Comparison of ENCODE assay signal across 8 mouse cellular contexts in genomic region chr5:115529742-115530446, GRCm38 (mm10). TPM values are rescaled to one million over a fixed set of nuclear protein-coding genes. Genes with fewer than 3 reads are reported as not detected.
DNase-seq lines count a peak whose midpoint lies in the region; ATAC-seq and TF ChIP-seq lines count a peak whose summit lies in the region.

No protein-coding gene starts in this region.

- ATAC-seq in neural tube, embryonic 11.5 days (ENCODE audit: insufficient read depth, low FRiP score, low TSS enrichment): no peak
- ATAC-seq in forebrain, postnatal 0 days: no peak
- ATAC-seq in limb, embryonic 13.5 days (ENCODE audit: low FRiP score, low read depth): no peak

- H3K9ac ChIP-seq in neural tube, embryonic 11.5 days (ENCODE audit: low read length): no peak overlapping the region; the same call in 1 of the 2 replicates
- no peak overlapping the region for H3K9ac ChIP-seq in forebrain, postnatal 0 days
- 0 out of 2 replicates have a peak overlapping the region, but pooled peaks have one; percentile 43 for H3K9ac ChIP-seq in limb, embryonic 13.5 days

- WGBS in neural tube, embryonic 11.5 days: 67% methylated on average over 7 of the region's 7 CpGs
- WGBS in forebrain, postnatal 0 days: 61% methylated on average over 7 of the region's 7 CpGs
- WGBS in limb, embryonic 13.5 days: 51% methylated on average over 7 of the region's 7 CpGs
- 79% methylated on average over 7 of the region's 7 CpGs for WGBS in small intestine, adult 2 months

- H3K9me3 ChIP-seq in neural tube, embryonic 11.5 days (ENCODE audit: control insufficient read depth, low read length): no peaks in the 10 kb centered on the region
- no peaks in the 10 kb centered on the region for H3K9me3 ChIP-seq in forebrain, postnatal 0 days (ENCODE audit: low read length)
- no peaks in the 10 kb centered on the region for H3K9me3 ChIP-seq in limb, embryonic 13.5 days

- H3K36me3 ChIP-seq in neural tube, embryonic 11.5 days (ENCODE audit: control insufficient read depth, insufficient read depth, low read length): no peaks in the 10 kb centered on the region
- H3K36me3 ChIP-seq in forebrain, postnatal 0 days (ENCODE audit: insufficient read depth): no peaks in the 10 kb centered on the region
- H3K36me3 ChIP-seq in limb, embryonic 13.5 days: 0 out of 2 replicates have a peak, but pooled peaks cover 4% of the 10 kb centered on the region
- no peaks in the 10 kb centered on the region for H3K36me3 ChIP-seq in small intestine, adult 2 months (ENCODE audit: control insufficient read depth, insufficient read depth, low read length)

- TF ChIP-seq CTCF in forebrain, postnatal 0 days (IDR thresholded peaks at IDR 0.05; ENCODE audit: low read depth): no peak
- TF ChIP-seq CTCF in small intestine, adult 2 months (IDR thresholded peaks at IDR 0.05; ENCODE audit: extremely low read depth, insufficient read length, insufficient replicate concordance, low read depth, low read length): no peak

- no peak overlapping the region for H3K4me2 ChIP-seq in neural tube, embryonic 11.5 days (ENCODE audit: low read depth)
- H3K4me2 ChIP-seq in forebrain, postnatal 0 days (ENCODE audit: low read depth): no peak overlapping the region
- H3K4me2 ChIP-seq in limb, embryonic 13.5 days (replicated peaks): peak overlapping the region; percentile 20

- no peak overlapping the region for H3K4me3 ChIP-seq in neural tube, embryonic 11.5 days (ENCODE audit: low read depth, low read length)
- H3K4me3 ChIP-seq in forebrain, postnatal 0 days (ENCODE audit: low read depth, low read length): no peak overlapping the region
- H3K4me3 ChIP-seq in limb, embryonic 13.5 days: no peak overlapping the region
- no peak overlapping the region for H3K4me3 ChIP-seq in small intestine, adult 2 months (ENCODE audit: low read depth, low read length)

- peaks cover 26% of the 10 kb centered on the region for H3K4me1 ChIP-seq in neural tube, embryonic 11.5 days (ENCODE audit: control insufficient read depth, insufficient read depth, low read length)
- H3K4me1 ChIP-seq in forebrain, postnatal 0 days (ENCODE audit: insufficient read depth): no peaks in the 10 kb centered on the region
- peaks cover 84% of the 10 kb centered on the region for H3K4me1 ChIP-seq in limb, embryonic 13.5 days
- peaks cover 43% of the 10 kb centered on the region for H3K4me1 ChIP-seq in small intestine, adult 2 months (ENCODE audit: control insufficient read depth, insufficient read depth, insufficient read length, low read length)

- no peaks in the 10 kb centered on the region for H3K27me3 ChIP-seq in neural tube, embryonic 11.5 days (ENCODE audit: control insufficient read depth, insufficient read depth, low read length)
- no peaks in the 10 kb centered on the region for H3K27me3 ChIP-seq in forebrain, postnatal 0 days (ENCODE audit: insufficient read depth, low read length)
- H3K27me3 ChIP-seq in limb, embryonic 13.5 days: no peaks in the 10 kb centered on the region
- H3K27me3 ChIP-seq in small intestine, adult 2 months (ENCODE audit: control insufficient read depth, insufficient read depth, low read length): no peaks in the 10 kb centered on the region

- DNase-seq in neural tube, embryonic 11.5 days (ENCODE audit: low spot score): no peak
- no peak for DNase-seq in neural tube, embryonic 10.5 days (ENCODE audit: extremely low spot score, low spot score)
- DNase-seq in forebrain, postnatal 0 days: no peak
- DNase-seq in urinary bladder, adult 18-20 months (ENCODE audit: low spot score in 2 of 2): no peak
- no peak for DNase-seq in Muller cell, postnatal 12 days (ENCODE audit: inconsistent ontology term)
- no peak for DNase-seq in frontal cortex, postnatal 14 days (ENCODE audit: low spot score in 2 of 2)

- TF ChIP-seq POLR2A in small intestine, adult 2 months (IDR thresholded peaks at IDR 0.05; ENCODE audit: low read depth, low read length): no peak

- 0 out of 2 replicates have a peak overlapping the region, but pooled peaks have one; percentile 7 for H3K27ac ChIP-seq in neural tube, embryonic 11.5 days (ENCODE audit: low read depth, low read length)
- H3K27ac ChIP-seq in forebrain, postnatal 0 days (ENCODE audit: low read depth, low read length): peak overlapping the region; percentile 3; the same call in 1 of the 2 replicates
- H3K27ac ChIP-seq in limb, embryonic 13.5 days: peak overlapping the region; percentile 89
- H3K27ac ChIP-seq in small intestine, adult 2 months (ENCODE audit: insufficient read depth, low read depth, low read length): peak overlapping the region; percentile 70

RNA-seq across cellular contexts. Expression of gene Pxn, which starts 23.4 kb away (rescaled TPM):
- polyA plus RNA-seq in neural tube, embryonic 11.5 days (2014; fragmentation: Nextera tagmentation; extraction: Ambion mirVana): 13.3 and 13.7 TPM in 2 replicates
- 23.5 and 29.8 TPM in 2 replicates for total RNA-seq in forebrain, postnatal 0 days (2014; rRNA removed)
- 14.1 and 14.8 TPM in 2 replicates for polyA plus RNA-seq in forebrain, postnatal 0 days (2015; fragmentation: Nextera tagmentation; extraction: Ambion mirVana)
- polyA plus RNA-seq in limb, embryonic 13.5 days (2015; fragmentation: Nextera tagmentation; extraction: Ambion mirVana): 46.9 and 54.0 TPM in 2 replicates
- 65.1 and 136 TPM in 2 replicates for polyA plus RNA-seq in small intestine, adult 2 months (2012; rRNA removed)

RNA-seq across cellular contexts. Expression of gene Rplp0, which starts 29.4 kb away (rescaled TPM):
- 1,266 and 1,290 TPM in 2 replicates for polyA plus RNA-seq in neural tube, embryonic 11.5 days (2014; fragmentation: Nextera tagmentation; extraction: Ambion mirVana)
- 1,794 and 2,056 TPM in 2 replicates for total RNA-seq in forebrain, postnatal 0 days (2014; rRNA removed)
- polyA plus RNA-seq in forebrain, postnatal 0 days (2015; fragmentation: Nextera tagmentation; extraction: Ambion mirVana): 842 and 978 TPM in 2 replicates
- polyA plus RNA-seq in limb, embryonic 13.5 days (2015; fragmentation: Nextera tagmentation; extraction: Ambion mirVana): 1,446 and 1,459 TPM in 2 replicates
- polyA plus RNA-seq in small intestine, adult 2 months (2012; rRNA removed): 1,193 and 2,017 TPM in 2 replicates

RNA-seq across cellular contexts. Expression of gene Gcn1l1, which starts 35.2 kb away (rescaled TPM):
- 38.6 and 42.6 TPM in 2 replicates for polyA plus RNA-seq in neural tube, embryonic 11.5 days (2014; fragmentation: Nextera tagmentation; extraction: Ambion mirVana)
- 51.9 and 74.4 TPM in 2 replicates for total RNA-seq in forebrain, postnatal 0 days (2014; rRNA removed)
- polyA plus RNA-seq in forebrain, postnatal 0 days (2015; fragmentation: Nextera tagmentation; extraction: Ambion mirVana): 19.4 and 22.4 TPM in 2 replicates
- polyA plus RNA-seq in limb, embryonic 13.5 days (2015; fragmentation: Nextera tagmentation; extraction: Ambion mirVana): 46.1 and 48.2 TPM in 2 replicates
- 26.4 and 30.7 TPM in 2 replicates for polyA plus RNA-seq in small intestine, adult 2 months (2012; rRNA removed)

RNA-seq across cellular contexts. Expression of gene Sirt4, which starts 45.4 kb away (rescaled TPM):
- 15.5 and 23.5 TPM in 2 replicates for polyA plus RNA-seq in neural tube, embryonic 11.5 days (2014; fragmentation: Nextera tagmentation; extraction: Ambion mirVana)
- 34.5 and 36.3 TPM in 2 replicates for total RNA-seq in forebrain, postnatal 0 days (2014; rRNA removed)
- polyA plus RNA-seq in forebrain, postnatal 0 days (2015; fragmentation: Nextera tagmentation; extraction: Ambion mirVana): 18.3 and 18.8 TPM in 2 replicates
- 25.8 and 27.5 TPM in 2 replicates for polyA plus RNA-seq in limb, embryonic 13.5 days (2015; fragmentation: Nextera tagmentation; extraction: Ambion mirVana)
- 9.9 and 13.6 TPM in 2 replicates for polyA plus RNA-seq in small intestine, adult 2 months (2012; rRNA removed)

Comparison
In these comparisons a context has a peak if more than half of its experiments do, and no peak if none do; other contexts are left out.
1. H3K27ac ChIP-seq: peak in every context shown above with its lines; median percentile 89 in limb, embryonic 13.5 days; 70 in small intestine, adult 2 months; 7 in neural tube, embryonic 11.5 days; 3 in forebrain, postnatal 0 days.